Mouse (Mus musculus) MEL (cell line): ENCODE measurements around the gene Nbas. TPM values are rescaled to one million over a fixed set of nuclear protein-coding genes. Genes with fewer than 3 reads are reported as not detected.

Experiments
- DNase-seq: peaks from one replicate; pipeline ENCODE4 v3.0.0; 2011; ENCODE audit warnings: low read depth, low spot score
- H3K27ac ChIP-seq: 2 replicates; pipeline ENCODE4 v1.5.1; 2012; ENCODE audit warnings: low read depth, mild to moderate bottlenecking, control low read depth, low read length, moderate library complexity; ENCODE audit not compliant: control insufficient read depth
- H3K27me3 ChIP-seq, 2 experiments: fragments of 150-350 bp in 1 of 2; sonication (generic) in 1 of 2; 2 replicates each; pipeline ENCODE4 v1.6.1; 2012; ENCODE audit warnings: low read length in 2 of 2, mild to moderate bottlenecking in 2 of 2, improper control_type of control experiment in 1 of 2, moderate library complexity in 1 of 2; ENCODE audit not compliant: insufficient read depth in 2 of 2, control insufficient read depth in 1 of 2
- H3K36me3 ChIP-seq, 2 experiments: 2 replicates each; pipeline ENCODE4 v1.6.1; 2012 to 2014; ENCODE audit warnings: low read length in 2 of 2, improper control_type of control experiment in 1 of 2, inconsistent platforms in 1 of 2, mild to moderate bottlenecking in 1 of 2; ENCODE audit not compliant: insufficient read depth in 2 of 2, control insufficient read depth in 1 of 2
- H3K4me1 ChIP-seq, 2 experiments: fragments of 150-350 bp in 1 of 2; sonication (generic) in 1 of 2; 2 replicates each; pipeline ENCODE4 v1.6.1; 2012; ENCODE audit warnings: low read length in 2 of 2, improper control_type of control experiment in 1 of 2, mild to moderate bottlenecking in 1 of 2; ENCODE audit not compliant: insufficient read depth in 2 of 2, control insufficient read depth in 1 of 2
- H3K4me3 ChIP-seq, 2 experiments: fragments of 150-350 bp in 1 of 2; sonication (generic) in 1 of 2; 2 replicates each; pipeline ENCODE4 v1.5.1; 2012; ENCODE audit warnings: low read depth in 2 of 2, low read length in 2 of 2, mild to moderate bottlenecking in 2 of 2, moderate library complexity in 2 of 2, control low read depth in 1 of 2, improper control_type of control experiment in 1 of 2; ENCODE audit not compliant: control insufficient read depth in 1 of 2, insufficient read depth in 1 of 2
- H3K79me2 ChIP-seq: 2 replicates; pipeline ENCODE4 v1.6.1; 2012; ENCODE audit warnings: mild to moderate bottlenecking, low read length, moderate library complexity; ENCODE audit not compliant: control insufficient read depth, poor library complexity, insufficient read depth
- H3K9ac ChIP-seq: 2 replicates; pipeline ENCODE4 v1.6.1; 2012; ENCODE audit warnings: low read depth, mild to moderate bottlenecking, control low read depth, low read length, moderate library complexity; ENCODE audit not compliant: control insufficient read depth, poor library complexity, severe bottlenecking
- H3K9me3 ChIP-seq: fragments of 150-350 bp; sonication (generic); replicated peaks from 2 replicates; pipeline ENCODE4 v1.6.1; 2012; ENCODE audit warnings: mild to moderate bottlenecking, low read length, improper control_type of control experiment, moderate library complexity; ENCODE audit not compliant: insufficient read depth
- CHD1 ChIP-seq: IDR thresholded peaks from 2 replicates; pipeline ENCODE4 v1.6.1; 2012; ENCODE audit warnings: low read depth, mild to moderate bottlenecking, inconsistent platforms, low read length, improper control_type of control experiment
- CTCF ChIP-seq, 3 experiments: IDR thresholded peaks in 2 of 3; conservative IDR thresholded peaks in 1 of 3; 2 replicates each; pipeline ENCODE4 v1.5.1; 2011 to 2012; ENCODE audit warnings: low read length in 3 of 3, low read depth in 2 of 3, mild to moderate bottlenecking in 2 of 3, improper control_type of control experiment in 1 of 3, inconsistent platforms in 1 of 3, mixed read lengths in 1 of 3, moderate library complexity in 1 of 3; ENCODE audit not compliant: control insufficient read depth in 1 of 3, insufficient read depth in 1 of 3, poor library complexity in 1 of 3, severe bottlenecking in 1 of 3
- EP300 ChIP-seq, 2 experiments: IDR thresholded peaks; 2 replicates each; pipeline ENCODE4 v1.6.1; 2011; ENCODE audit warnings: improper control_type of control experiment in 2 of 2, low read length in 2 of 2, low read depth in 1 of 2, mild to moderate bottlenecking in 1 of 2
- ETS1 ChIP-seq: IDR thresholded peaks from 2 replicates; pipeline ENCODE4 v1.6.1; 2012; ENCODE audit warnings: low read depth, mild to moderate bottlenecking, inconsistent platforms, low read length, improper control_type of control experiment, moderate library complexity
- GABPA ChIP-seq: IDR thresholded peaks from 2 replicates; pipeline ENCODE4 v1.6.1; 2012; ENCODE audit warnings: low read depth, mild to moderate bottlenecking, inconsistent platforms, low read length, improper control_type of control experiment, moderate library complexity
- HCFC1 ChIP-seq: IDR thresholded peaks from 2 replicates; pipeline ENCODE4 v1.6.1; 2012; ENCODE audit warnings: low read depth, mild to moderate bottlenecking, inconsistent platforms, low read length, improper control_type of control experiment, moderate library complexity
- JUND ChIP-seq: IDR thresholded peaks from 2 replicates; pipeline ENCODE4 v1.6.1; 2011; ENCODE audit warnings: low read depth, mild to moderate bottlenecking, improper control_type of control experiment, low read length
- KAT2A ChIP-seq: conservative IDR thresholded peaks from 2 replicates; pipeline ENCODE4 v1.6.1; 2012; ENCODE audit warnings: low read depth, low read length, improper control_type of control experiment, inconsistent platforms
- MAZ ChIP-seq: IDR thresholded peaks from 2 replicates; pipeline ENCODE4 v1.6.1; 2012; ENCODE audit warnings: low read depth, mild to moderate bottlenecking, inconsistent platforms, low read length, improper control_type of control experiment
- MEF2A ChIP-seq: IDR thresholded peaks from 2 replicates; pipeline ENCODE4 v1.6.1; 2014; ENCODE audit warnings: low read depth, mild to moderate bottlenecking, inconsistent platforms, low read length, improper control_type of control experiment; ENCODE audit not compliant: poor library complexity, insufficient replicate concordance, severe bottlenecking; ENCODE audit errors: extremely low read depth
- POLR2A ChIP-seq, 2 experiments: IDR thresholded peaks; 2 replicates each; pipeline ENCODE4 v1.6.1; 2011 to 2012; ENCODE audit warnings: low read length in 2 of 2, mild to moderate bottlenecking in 2 of 2, control low read depth in 1 of 2, improper control_type of control experiment in 1 of 2, low read depth in 1 of 2, moderate library complexity in 1 of 2; ENCODE audit not compliant: control insufficient read depth in 1 of 2, insufficient read depth in 1 of 2, poor library complexity in 1 of 2
- POLR2AphosphoS2 ChIP-seq: IDR thresholded peaks from 2 replicates; pipeline ENCODE4 v1.6.1; 2011; ENCODE audit warnings: low read length, improper control_type of control experiment
- POLR2AphosphoS5 ChIP-seq: IDR thresholded peaks from 2 replicates; pipeline ENCODE4 v1.6.1; 2012; ENCODE audit warnings: low read depth, borderline replicate concordance, mild to moderate bottlenecking, inconsistent platforms, low read length, moderate library complexity, mixed read lengths
- RAD21 ChIP-seq: IDR thresholded peaks from 2 replicates; pipeline ENCODE4 v1.6.1; 2011; ENCODE audit warnings: mild to moderate bottlenecking, low read depth, low read length, improper control_type of control experiment
- SIN3A ChIP-seq: IDR thresholded peaks from 2 replicates; pipeline ENCODE4 v1.6.1; 2012; ENCODE audit warnings: low read length, improper control_type of control experiment, inconsistent platforms
- SMC3 ChIP-seq: IDR thresholded peaks from 2 replicates; pipeline ENCODE4 v1.6.1; 2011; ENCODE audit warnings: low read depth, low read length, improper control_type of control experiment
- UBTF ChIP-seq: IDR thresholded peaks from 2 replicates; pipeline ENCODE4 v1.6.1; 2012; ENCODE audit warnings: low read depth, mild to moderate bottlenecking, inconsistent platforms, low read length, improper control_type of control experiment, moderate library complexity, borderline replicate concordance; ENCODE audit not compliant: insufficient read depth
- USF2 ChIP-seq, 2 experiments: IDR thresholded peaks; 2 replicates each; pipeline ENCODE4 v1.6.1; 2011 to 2012; ENCODE audit warnings: improper control_type of control experiment in 2 of 2, low read length in 2 of 2, borderline replicate concordance in 1 of 2, inconsistent platforms in 1 of 2, low read depth in 1 of 2, mild to moderate bottlenecking in 1 of 2; ENCODE audit not compliant: insufficient read depth in 1 of 2
- ZC3H11A ChIP-seq: IDR thresholded peaks from 2 replicates; pipeline ENCODE4 v1.6.1; 2012; ENCODE audit warnings: low read depth, mild to moderate bottlenecking, inconsistent platforms, low read length, improper control_type of control experiment
- ZKSCAN1 ChIP-seq: IDR thresholded peaks from 2 replicates; pipeline ENCODE4 v1.6.1; 2012; ENCODE audit warnings: low read depth, mild to moderate bottlenecking, inconsistent platforms, low read length, improper control_type of control experiment, moderate library complexity
- polyA plus RNA-seq, 2 experiments: library from polyadenylated mRNA; stranded (reverse) in 1 of 2; unstranded in 1 of 2; fragments of >175 nt in 1 of 2; fragments of >200 nt in 1 of 2; gene quantifications; 2 replicates each; pipeline versions ENCODE4 v1.2.1 to v1.2.4; 2012; ENCODE audit warnings: low replicate concordance in 2 of 2, low read depth in 1 of 2; ENCODE audit not compliant: insufficient read length in 2 of 2, insufficient read depth in 1 of 2, missing spikeins in 1 of 2
- total RNA-seq: library from RNA; depleted of rRNA; stranded (reverse); fragments of 300-350 nt; gene quantifications from 2 replicates; pipeline ENCODE4 v1.2.3, GENCODE M21; 2012

Nbas gene
- total and polyA plus RNA-seq, 3 experiments: 24.2 to 25.7 TPM; not detected in 1

- no peak for TF ChIP-seq SMC3
- no peak for TF ChIP-seq RAD21
- TF ChIP-seq SIN3A: no peak
- TF ChIP-seq ZC3H11A: no peak
- no peak for TF ChIP-seq KAT2A
- TF ChIP-seq CTCF (IDR thresholded peaks at IDR 0.05 in 2 of 3, conservative IDR thresholded peaks at IDR 0.05 in 1 of 3; ENCODE audit: control insufficient read depth in 1 of 3, insufficient read depth in 1 of 3, low read depth in 2 of 3, low read length in 3 of 3, poor library complexity in 1 of 3, severe bottlenecking in 1 of 3): no peak
- TF ChIP-seq ETS1: no peak
- no peak for TF ChIP-seq EP300 (IDR thresholded peaks at IDR 0.05; ENCODE audit: low read depth in 1 of 2, low read length in 2 of 2)
- no peak for TF ChIP-seq USF2 (IDR thresholded peaks at IDR 0.05; ENCODE audit: borderline replicate concordance in 1 of 2, insufficient read depth in 1 of 2, low read depth in 1 of 2, low read length in 2 of 2)
- TF ChIP-seq ZKSCAN1: no peak
- TF ChIP-seq GABPA: no peak
- TF ChIP-seq CHD1: no peak
- TF ChIP-seq POLR2A (IDR thresholded peaks at IDR 0.05; ENCODE audit: control insufficient read depth in 1 of 2, insufficient read depth in 1 of 2, low read depth in 1 of 2, low read length in 2 of 2, poor library complexity in 1 of 2): no peak
- TF ChIP-seq HCFC1: no peak
- no peak for TF ChIP-seq MEF2A
- TF ChIP-seq MAZ: no peak
- no peak for TF ChIP-seq JUND
- TF ChIP-seq POLR2AphosphoS5: no peak
- no peak for TF ChIP-seq UBTF
- TF ChIP-seq POLR2AphosphoS2: no peak
- no peak overlapping the region for H3K9ac ChIP-seq
- no peaks in the 10 kb centered on the region; a peak in 1 of 4 replicates for H3K36me3 ChIP-seq
- H3K9me3 ChIP-seq: no peaks in the 10 kb centered on the region
- H3K4me3 ChIP-seq: no peak overlapping the region
- no peak overlapping the region for H3K27ac ChIP-seq
- no peaks in the 10 kb centered on the region for H3K4me1 ChIP-seq
- DNase-seq: no peak
- H3K27me3 ChIP-seq: no peaks in the 10 kb centered on the region
- no peaks in the 10 kb centered on the region for H3K79me2 ChIP-seq
These were observed 191.4 kb downstream of the Nbas start for GRCm38 (mm10) chr12:13460223-13460853.
